Mouse (Mus musculus): ENCODE data around the gene Igsf8. TPM values are rescaled to one million over a fixed set of nuclear protein-coding genes. Genes with fewer than 3 reads are reported as not detected.

The Igsf8 gene
- polyA plus RNA-seq (2011; ENCODE audit: insufficient read depth, insufficient read length, low replicate concordance, missing spikeins), result 16.4 and 25.4 TPM in 2 replicates

- WGBS, result 74% methylated on average over 8 of the region's 8 CpGs
- no peak within 1 kb of the TSS for H3K27ac ChIP-seq (ENCODE audit: control insufficient read depth, insufficient read depth, low read depth, low read length, poor library complexity)
- TF ChIP-seq CTCF (IDR thresholded peaks at IDR 0.05; ENCODE audit: control insufficient read depth, insufficient read depth, low read length) (no peak), POLR2A (IDR thresholded peaks at IDR 0.05; ENCODE audit: borderline replicate concordance, control insufficient read depth, low read depth, low read length) (no peak)
- no peaks in the 10 kb centered on the region for H3K4me1 ChIP-seq (ENCODE audit: control insufficient read depth, insufficient read depth, low read length)
- H3K4me3 ChIP-seq (replicated peaks; ENCODE audit: control insufficient read depth, low read depth, low read length), result no peak within 1 kb of the TSS
Observed at GRCm38 (mm10) chr1:172261477-172262078, at the start of gene Igsf8. Gene Igsf8 (plus strand): TSS chr1:172261641.

DNA sequence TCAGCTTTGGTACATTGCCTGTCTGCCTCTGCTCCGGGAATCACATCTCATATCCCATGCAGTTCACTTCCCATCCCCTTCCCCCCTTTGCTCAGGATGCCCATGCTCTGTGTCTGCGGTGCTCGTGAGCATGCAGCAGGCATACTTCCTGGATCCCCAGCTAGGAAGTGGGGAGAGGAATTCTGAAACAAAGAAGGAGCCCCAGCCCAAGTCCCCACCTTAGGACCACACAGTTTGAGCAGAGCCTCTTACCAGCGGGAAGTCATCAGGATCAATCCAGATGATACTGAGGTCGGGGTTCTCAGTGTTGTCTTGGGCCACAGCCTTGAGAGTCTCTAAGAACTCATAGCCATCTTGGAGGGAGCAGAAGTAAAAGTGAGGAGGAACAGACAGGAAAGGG lies 48.7 kb upstream of the Igsf8 start:
- Histone ChIP-seq H3K4me3 (replicated peaks; ENCODE audit: control insufficient read depth, low read depth, low read length) (no peak overlapping the region), H3K4me1 (ENCODE audit: control insufficient read depth, insufficient read depth, low read length) (no peaks in the 10 kb centered on the region), H3K27ac (ENCODE audit: control insufficient read depth, insufficient read depth, low read depth, low read length, poor library complexity) (no peak overlapping the region)
- TF ChIP-seq POLR2A (IDR thresholded peaks at IDR 0.05; ENCODE audit: borderline replicate concordance, control insufficient read depth, low read depth, low read length) (no peak), CTCF (IDR thresholded peaks at IDR 0.05; ENCODE audit: control insufficient read depth, insufficient read depth, low read length) (no peak)
- 74% methylated on average over 5 of the region's 5 CpGs for WGBS

DNA sequence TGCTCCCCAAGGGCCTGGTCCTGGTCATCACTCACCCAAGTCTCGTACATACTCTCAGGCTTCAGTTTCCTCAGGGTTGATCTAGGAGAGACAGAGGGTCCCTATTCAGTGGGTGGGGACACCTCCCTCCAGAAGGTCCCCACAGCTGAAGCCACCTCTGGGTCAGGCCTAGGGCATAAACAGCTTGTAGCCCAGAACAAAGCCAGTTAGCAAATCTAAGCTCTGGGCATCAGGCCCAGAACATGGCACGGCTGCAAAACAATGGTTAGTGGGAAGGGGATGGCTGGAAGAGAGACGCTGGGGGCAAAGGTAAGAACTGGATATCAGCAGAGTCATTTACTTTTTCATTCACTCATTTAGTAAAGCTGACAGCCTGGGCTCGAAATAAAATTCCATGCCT lies 47.7 kb upstream of the Igsf8 start:
- TF ChIP-seq POLR2A (IDR thresholded peaks at IDR 0.05; ENCODE audit: borderline replicate concordance, control insufficient read depth, low read depth, low read length), result no peak
- TF ChIP-seq CTCF (IDR thresholded peaks at IDR 0.05; ENCODE audit: control insufficient read depth, insufficient read depth, low read length), result no peak
- 76% methylated on average over 4 of the region's 4 CpGs for WGBS
- Histone ChIP-seq H3K27ac (ENCODE audit: control insufficient read depth, insufficient read depth, low read depth, low read length, poor library complexity) (no peak overlapping the region), H3K4me1 (ENCODE audit: control insufficient read depth, insufficient read depth, low read length) (no peaks in the 10 kb centered on the region), H3K4me3 (replicated peaks; ENCODE audit: control insufficient read depth, low read depth, low read length) (no peak overlapping the region)

DNA sequence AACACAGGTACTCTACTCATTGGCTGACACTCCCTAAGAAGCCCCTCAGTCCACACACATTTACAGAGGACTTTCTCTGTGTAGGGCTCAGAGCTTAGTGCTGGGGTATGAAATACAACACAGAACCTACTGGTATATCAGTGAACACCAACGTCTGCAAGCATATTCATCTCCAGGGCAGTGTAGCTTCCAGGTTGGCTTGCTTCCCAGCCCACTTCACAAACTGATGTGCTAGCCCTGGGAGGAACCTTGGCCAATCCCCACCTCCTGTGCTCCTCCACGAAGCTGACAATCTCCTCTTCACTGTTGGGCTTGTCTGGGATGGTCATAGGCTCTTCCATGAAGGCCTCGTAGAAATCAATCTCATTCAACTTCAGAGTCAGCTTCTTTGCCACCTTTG lies 46.7 kb upstream of the Igsf8 start:
- TF ChIP-seq POLR2A (IDR thresholded peaks at IDR 0.05; ENCODE audit: borderline replicate concordance, control insufficient read depth, low read depth, low read length), result no peak
- Histone ChIP-seq H3K4me3 (replicated peaks; ENCODE audit: control insufficient read depth, low read depth, low read length) (no peak overlapping the region), H3K4me1 (ENCODE audit: control insufficient read depth, insufficient read depth, low read length) (no peaks in the 10 kb centered on the region), H3K27ac (ENCODE audit: control insufficient read depth, insufficient read depth, low read depth, low read length, poor library complexity) (no peak overlapping the region)
- WGBS, result 29% methylated on average over 3 of the region's 3 CpGs

GRCm38 (mm10) chr1:172217148-172217547 lies 44.3 kb upstream of the Igsf8 start:
- Histone ChIP-seq H3K27ac (ENCODE audit: control insufficient read depth, insufficient read depth, low read depth, low read length, poor library complexity) (no peak overlapping the region), H3K4me1 (ENCODE audit: control insufficient read depth, insufficient read depth, low read length) (no peaks in the 10 kb centered on the region), H3K4me3 (replicated peaks; ENCODE audit: control insufficient read depth, low read depth, low read length) (no peak overlapping the region)
- 2% methylated on average over 5 of the region's 5 CpGs for WGBS
- TF ChIP-seq POLR2A (IDR thresholded peaks at IDR 0.05; ENCODE audit: borderline replicate concordance, control insufficient read depth, low read depth, low read length) (no peak), CTCF (IDR thresholded peaks at IDR 0.05; ENCODE audit: control insufficient read depth, insufficient read depth, low read length) (peak; percentile 88)

- WGBS, result 84% methylated on average over 15 of the region's 15 CpGs
Observed at GRCm38 (mm10) chr1:172218164-172218910, 43.1 kb upstream of the Igsf8 start.

DNA sequence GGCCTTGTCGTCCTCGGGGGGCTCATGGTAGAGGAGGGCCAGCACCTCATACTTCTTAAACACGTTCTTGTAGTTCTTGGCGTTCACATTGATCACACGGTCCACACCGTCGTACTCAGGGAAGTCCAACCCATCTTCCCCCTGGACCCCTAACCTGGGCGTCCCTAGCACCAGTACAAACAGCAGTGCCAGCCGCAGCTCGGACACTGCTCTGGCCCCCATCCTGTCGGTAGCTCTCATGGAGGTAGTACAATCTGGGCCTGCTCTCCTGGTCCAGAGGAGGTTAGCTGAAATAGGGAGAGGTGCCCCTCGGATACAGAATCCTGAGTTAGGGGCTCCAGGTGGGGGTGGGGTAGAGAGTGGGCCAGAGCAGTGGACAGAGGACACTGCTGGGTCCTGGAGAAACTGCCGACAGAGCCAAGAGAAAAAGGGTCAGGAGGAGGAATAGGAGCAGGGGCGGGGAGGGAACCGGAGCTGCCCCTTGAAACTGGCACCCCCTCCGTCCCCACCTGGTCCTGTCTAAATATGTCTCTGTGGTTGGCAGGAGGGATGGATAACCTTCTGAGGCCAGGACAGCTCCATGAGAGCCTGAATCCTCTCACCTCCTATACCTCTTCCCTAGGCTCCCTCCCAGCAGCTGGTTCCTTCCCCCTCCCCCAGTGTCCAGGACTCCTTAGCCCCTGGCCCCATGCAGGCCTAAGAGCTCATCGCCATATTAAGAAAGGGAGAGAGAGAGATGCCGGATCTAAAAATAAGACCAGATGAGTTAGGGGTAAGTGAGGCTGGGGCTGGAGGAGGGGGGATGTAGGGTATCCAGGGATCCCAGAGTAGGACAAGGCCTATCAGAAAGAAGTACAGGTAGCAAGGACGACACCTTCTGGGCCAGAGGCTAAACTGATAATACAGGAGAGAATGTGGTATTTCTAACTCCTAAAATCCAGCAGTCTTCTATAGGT lies 41.7 kb upstream of the Igsf8 start, which contains the start of gene Casq1:
Gene Casq1 (minus strand): TSS at position 418 of the 956 bp plus-strand sequence.
- no peak within 1 kb of the TSS for H3K4me3 ChIP-seq (replicated peaks; ENCODE audit: control insufficient read depth, low read depth, low read length)
- no peaks in the 10 kb centered on the region for H3K4me1 ChIP-seq (ENCODE audit: control insufficient read depth, insufficient read depth, low read length)
- WGBS, result 85% methylated on average over 19 of the region's 19 CpGs
- no peak within 1 kb of the TSS for H3K27ac ChIP-seq (ENCODE audit: control insufficient read depth, insufficient read depth, low read depth, low read length, poor library complexity)
- no peak for TF ChIP-seq POLR2A (IDR thresholded peaks at IDR 0.05; ENCODE audit: borderline replicate concordance, control insufficient read depth, low read depth, low read length)
- TF ChIP-seq CTCF (IDR thresholded peaks at IDR 0.05; ENCODE audit: control insufficient read depth, insufficient read depth, low read length), result no peak

More at GRCm38 (mm10) chr1:172218164-172218910, 43.1 kb upstream of the Igsf8 start:
- H3K27ac ChIP-seq (ENCODE audit: control insufficient read depth, insufficient read depth, low read depth, low read length, poor library complexity), result no peak overlapping the region
- H3K4me1 ChIP-seq (ENCODE audit: control insufficient read depth, insufficient read depth, low read length), result no peaks in the 10 kb centered on the region
- TF ChIP-seq POLR2A (IDR thresholded peaks at IDR 0.05; ENCODE audit: borderline replicate concordance, control insufficient read depth, low read depth, low read length) (no peak), CTCF (IDR thresholded peaks at IDR 0.05; ENCODE audit: control insufficient read depth, insufficient read depth, low read length) (no peak)
- no peak overlapping the region for H3K4me3 ChIP-seq (replicated peaks; ENCODE audit: control insufficient read depth, low read depth, low read length)

GRCm38 (mm10) chr1:172220414-172220813 lies 41.0 kb upstream of the Igsf8 start:
- H3K4me3 ChIP-seq (replicated peaks; ENCODE audit: control insufficient read depth, low read depth, low read length), result no peak overlapping the region
- TF ChIP-seq POLR2A (IDR thresholded peaks at IDR 0.05; ENCODE audit: borderline replicate concordance, control insufficient read depth, low read depth, low read length), result no peak
- TF ChIP-seq CTCF (IDR thresholded peaks at IDR 0.05; ENCODE audit: control insufficient read depth, insufficient read depth, low read length), result no peak
- no peak overlapping the region for H3K27ac ChIP-seq (ENCODE audit: control insufficient read depth, insufficient read depth, low read depth, low read length, poor library complexity)
- H3K4me1 ChIP-seq (ENCODE audit: control insufficient read depth, insufficient read depth, low read length), result no peaks in the 10 kb centered on the region
- 77% methylated on average over 10 of the region's 10 CpGs for WGBS
